Mouse (Mus musculus): ENCODE measurements at regions not wholly inside any gene's neighbourhood (a gene's known extent, or its start where the extent isn't known, plus 50 kb on each side); places are given as distances from the start of the nearest gene placed in this dataset.

GRCm38 (mm10) chr19:60286810-60287396, 60.4 kb upstream of the Fam204a start:
- TF ChIP-seq CTCF (IDR thresholded peaks at IDR 0.05; ENCODE audit: extremely low read depth, insufficient read depth, low read length), result no peak
- TF ChIP-seq POLR2A (IDR thresholded peaks at IDR 0.05; ENCODE audit: extremely low read depth, insufficient read depth, low read length), result no peak

All from cortical plate, adult 2 months (tissue).